Mouse (Mus musculus) frontal cortex, postnatal 25 days (tissue): ENCODE measurements at regions not wholly inside any gene's neighbourhood (a gene's known extent, or its start where the extent isn't known, plus 50 kb on each side); places are given as distances from the start of the nearest gene placed in this dataset.
"Not testable (repeated sequence)": the region's sequence is repeated elsewhere in the genome, so short reads cannot be mapped to it uniquely, and the experiment has no call there.

Experiments
- DNase-seq, 2 experiments: peaks; one replicate each; pipeline ENCODE4 v3.0.0; 2022; ENCODE audit warnings: low spot score in 2 of 2

- DNase-seq = no peak
These were observed 211.2 kb downstream of the Glrx3 start for GRCm38 (mm10) chr7:137648621-137649020.

DNA sequence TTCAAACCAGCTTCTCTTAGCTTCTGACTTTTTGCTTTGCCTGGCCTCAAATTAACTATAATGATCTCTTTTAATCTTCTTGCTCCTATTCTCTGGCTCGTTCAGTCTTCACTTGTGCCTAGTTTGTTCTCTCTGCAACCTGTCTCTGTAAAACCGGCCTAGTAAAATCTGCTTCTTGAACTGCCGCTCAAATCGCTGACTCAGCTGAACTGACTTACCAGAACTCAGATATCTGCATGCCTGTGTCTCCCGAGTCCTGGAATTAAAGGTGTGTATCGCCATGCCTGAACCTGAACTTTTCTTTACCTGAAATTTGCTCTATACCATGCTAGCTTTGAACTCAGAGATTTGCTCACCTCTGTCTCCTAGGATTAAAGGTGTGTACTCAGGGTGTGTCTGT is 212.2 kb downstream of the Glrx3 start:
- no peak for DNase-seq

DNA sequence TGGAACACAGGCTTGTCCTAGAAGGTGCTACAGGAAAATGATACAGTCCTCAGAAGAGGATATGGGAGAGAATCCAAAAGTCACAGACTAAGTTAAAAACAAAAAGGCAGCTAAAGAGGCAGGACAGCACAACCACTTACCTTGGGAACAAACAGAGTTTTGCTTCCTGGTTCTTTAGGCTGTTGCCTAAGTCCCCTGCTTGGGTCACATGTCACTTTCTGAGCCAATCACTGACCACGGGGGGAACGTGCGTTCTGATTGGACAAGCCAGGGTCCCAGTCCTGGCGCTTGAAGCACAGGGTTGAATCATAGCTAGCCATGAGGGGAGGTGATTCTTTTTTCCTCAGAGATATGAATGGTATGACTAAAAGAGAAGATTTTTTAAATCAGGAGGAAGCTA is 216.4 kb downstream of the Glrx3 start:
- DNase-seq = no peak

DNA sequence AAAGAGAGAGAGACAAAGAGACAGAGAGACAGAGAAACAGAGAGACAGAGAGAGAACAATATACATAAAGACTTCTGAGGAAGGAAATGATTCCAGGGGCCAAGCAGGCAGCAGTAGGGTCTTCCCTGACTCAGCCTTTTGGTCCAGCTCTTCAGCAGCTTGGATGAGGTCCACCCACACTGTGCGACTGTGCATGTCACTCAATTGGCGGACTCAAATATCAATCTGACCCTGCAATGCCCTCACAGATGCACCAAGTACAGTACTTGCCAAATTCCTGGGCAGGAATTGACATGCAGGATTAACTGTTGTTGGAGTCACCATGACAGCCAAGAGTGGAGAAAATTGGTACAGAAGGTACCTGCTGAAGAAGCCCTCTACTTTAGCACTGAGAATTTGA is 229.8 kb downstream of the Glrx3 start:
- no peak for DNase-seq

DNA sequence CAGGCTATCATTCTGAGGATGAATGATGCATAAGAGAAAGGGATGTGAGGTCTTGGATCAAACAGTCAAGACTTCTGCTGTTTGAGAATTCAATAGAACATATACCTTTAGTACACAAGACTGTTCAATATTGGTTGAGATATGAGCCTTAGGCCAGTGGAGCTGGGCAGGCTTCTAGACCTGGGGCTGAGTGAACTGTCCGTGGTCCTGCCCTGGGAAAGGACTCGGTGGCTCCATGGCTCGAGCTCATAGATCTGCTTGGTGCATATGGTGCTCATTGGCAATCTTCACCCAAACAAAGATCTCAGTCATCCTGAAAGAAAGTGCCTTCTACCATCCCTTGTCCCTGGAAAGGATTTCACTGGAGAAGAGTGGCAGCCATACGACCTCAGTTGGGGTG is 233.7 kb downstream of the Glrx3 start:
- no peak for DNase-seq

GRCm38 (mm10) chr7:137674596-137674995 is 237.2 kb downstream of the Glrx3 start:
- DNase-seq = peak; percentile 14 to 34

DNA sequence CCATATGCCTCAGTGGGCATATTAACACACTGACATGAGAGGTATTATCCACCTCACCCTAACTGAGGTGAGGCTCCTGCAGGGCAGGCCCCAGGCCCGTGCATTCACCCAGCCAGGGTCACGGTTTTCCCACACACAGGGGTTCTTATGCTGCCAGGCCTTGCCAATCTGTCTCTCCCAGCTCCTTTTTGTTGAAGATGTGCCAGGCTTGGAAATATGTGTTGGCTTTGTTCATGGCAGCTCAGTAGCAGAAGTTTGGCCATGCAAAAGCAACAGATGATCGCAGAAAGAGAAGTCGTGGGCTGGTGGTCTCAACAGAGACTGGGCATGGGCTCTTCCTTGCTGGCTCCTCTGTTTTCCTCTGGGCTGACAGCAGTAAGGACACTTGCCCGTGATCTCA is 238.0 kb downstream of the Glrx3 start:
- no peak for DNase-seq

- DNase-seq = no peak
These were observed 247.4 kb downstream of the Glrx3 start for GRCm38 (mm10) chr7:137684826-137685225.

- DNase-seq = no peak
These were observed 247.9 kb downstream of the Glrx3 start for GRCm38 (mm10) chr7:137685320-137685719.

GRCm38 (mm10) chr7:137696831-137697230 is 259.4 kb downstream of the Glrx3 start:
- no peak for DNase-seq

DNA sequence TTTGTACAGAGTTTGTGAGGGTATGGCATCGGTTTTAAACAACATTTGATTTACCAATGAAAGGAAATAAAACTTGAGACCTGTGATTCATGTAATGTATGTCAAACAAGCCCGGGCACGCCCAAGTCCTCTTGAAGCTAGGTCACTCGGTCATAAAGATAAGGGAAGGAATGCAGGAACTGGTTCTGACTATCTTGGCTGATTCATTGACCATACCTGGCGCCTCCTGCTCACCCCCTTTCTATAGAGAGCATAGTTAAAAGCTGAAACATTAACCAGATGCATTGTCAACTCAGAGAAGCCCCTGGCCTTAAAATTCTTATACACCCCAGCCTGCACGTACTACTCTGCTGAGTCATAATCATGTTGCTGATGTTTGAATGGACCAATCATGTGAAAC is 261.1 kb downstream of the Glrx3 start:
- DNase-seq = not testable (repeated sequence)

GRCm38 (mm10) chr7:137712862-137713261 is 275.4 kb downstream of the Glrx3 start:
- DNase-seq = no peak

DNA sequence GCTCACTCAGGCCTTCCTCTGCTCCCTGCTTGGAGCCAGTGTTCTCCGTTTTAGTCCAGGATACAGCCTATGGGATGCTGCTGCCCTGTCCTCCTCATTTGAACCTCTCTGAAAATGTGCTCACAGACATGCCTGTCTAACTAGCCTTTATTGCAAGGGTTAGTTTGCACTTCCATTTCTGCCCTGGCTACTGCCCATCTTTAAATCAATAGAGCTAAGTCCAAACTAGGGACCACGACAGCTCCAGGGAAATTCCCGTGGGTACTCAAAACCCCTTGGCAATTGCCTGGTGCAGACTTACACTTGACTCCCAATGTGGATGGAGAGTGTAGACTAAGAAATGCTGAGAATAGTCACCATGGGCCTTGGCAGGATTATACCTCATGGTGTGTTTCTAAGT is 276.4 kb downstream of the Glrx3 start:
- DNase-seq = no peak

- no peak for DNase-seq
These were observed 277.0 kb downstream of the Glrx3 start for GRCm38 (mm10) chr7:137714318-137714962.

- DNase-seq = no peak
These were observed 277.9 kb downstream of the Glrx3 start for GRCm38 (mm10) chr7:137715126-137715900.

DNA sequence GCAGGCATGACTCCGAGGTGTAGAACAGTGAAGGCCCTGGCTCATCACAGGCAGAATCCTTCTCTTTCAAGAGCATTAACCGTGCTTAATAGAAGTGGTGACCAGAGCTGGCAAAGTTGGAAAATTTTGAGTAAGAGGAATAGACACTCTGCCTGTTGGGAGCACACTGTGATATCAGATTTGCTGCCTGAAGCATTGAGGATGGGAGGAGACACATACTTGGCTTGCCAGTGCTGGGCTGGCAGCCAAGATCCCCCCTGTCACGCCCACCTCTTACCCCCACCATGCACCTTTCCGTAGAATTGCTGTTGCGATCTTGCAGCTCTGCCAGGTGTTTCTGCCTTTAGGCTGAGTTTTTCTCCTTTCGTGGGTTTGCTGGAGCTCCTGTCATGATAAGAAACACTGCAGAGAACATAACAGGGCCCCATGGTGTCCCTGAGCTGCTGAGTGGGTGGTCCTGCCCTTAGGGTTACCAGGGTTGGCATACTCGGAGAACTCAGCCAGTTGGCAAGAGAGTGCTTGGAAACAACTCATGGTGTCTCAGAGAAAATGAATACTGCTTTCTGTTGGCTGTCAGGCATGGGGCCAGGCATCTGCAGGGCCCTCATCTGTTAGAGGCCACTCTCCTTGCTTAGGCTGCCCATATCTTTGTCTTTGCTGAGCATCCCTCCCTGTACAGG is 286.1 kb downstream of the Glrx3 start:
- no peak for DNase-seq

DNA sequence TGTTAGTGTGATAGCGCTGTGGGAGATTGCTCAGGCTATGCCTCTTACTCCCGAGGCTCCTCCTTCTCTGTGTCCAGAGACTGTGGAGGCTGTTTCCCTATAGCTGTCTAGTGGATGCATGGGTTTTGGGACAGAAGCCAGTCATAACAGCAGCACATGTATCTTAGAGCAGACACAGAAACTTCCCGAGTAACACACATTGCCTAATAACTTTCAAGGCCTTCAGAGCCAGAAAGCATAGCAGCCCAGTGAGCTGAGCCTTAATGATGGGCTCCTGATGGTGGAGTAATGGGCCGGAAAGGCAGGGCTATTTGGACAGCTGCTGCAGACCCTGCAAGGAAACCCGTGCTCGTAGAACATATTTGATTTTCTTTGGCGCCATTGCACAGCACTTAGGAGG is 288.6 kb downstream of the Glrx3 start:
- DNase-seq = no peak

- DNase-seq = no peak
These were observed 298.6 kb downstream of the Glrx3 start for GRCm38 (mm10) chr7:137735873-137736527.

DNA sequence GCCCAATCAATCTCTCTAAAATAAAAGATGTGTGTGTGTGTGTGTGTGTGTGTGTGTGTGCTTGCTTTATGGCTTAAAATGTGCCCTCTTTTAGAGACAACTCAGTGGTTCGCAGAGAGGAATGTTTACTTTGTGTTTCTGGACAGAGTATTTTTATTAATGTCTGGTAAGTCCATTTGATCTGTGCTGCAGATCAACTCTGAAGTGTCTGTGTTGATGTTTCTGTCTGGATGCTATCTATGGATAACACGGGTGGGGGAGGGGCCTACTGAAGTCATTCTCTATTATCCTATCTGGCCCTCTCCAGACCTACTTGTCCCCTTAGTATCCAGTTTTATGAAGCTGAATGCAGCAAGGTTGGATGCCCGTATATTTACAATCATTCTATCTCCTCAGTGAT is 304.3 kb downstream of the Glrx3 start:
- DNase-seq = no peak

- no peak for DNase-seq
These were observed 304.9 kb downstream of the Glrx3 start for GRCm38 (mm10) chr7:137742297-137742751.

GRCm38 (mm10) chr7:137745575-137745974 is 308.2 kb downstream of the Glrx3 start:
- DNase-seq = no peak

- DNase-seq = no peak
These were observed 308.6 kb downstream of the Glrx3 start for GRCm38 (mm10) chr7:137745991-137746390.
